Mouse (Mus musculus) heart, embryonic 14.5 days (tissue): ENCODE measurements around the gene Kcnj11. TPM values are rescaled to one million over a fixed set of nuclear protein-coding genes. Genes with fewer than 3 reads are reported as not detected.

Source experiments
- ATAC-seq: fragments of 200-750 bp; cut with Nextera tagmentation; 2 replicates; pipeline ENCODE4 v1.8.0; 2017; ENCODE audit warnings: low read depth, moderate TSS enrichment; ENCODE audit not compliant: insufficient number of reproducible peaks, insufficient read depth, low FRiP score
- H3K27ac ChIP-seq, 2 experiments: fragments of 200-500 bp in 1 of 2; fragments of 300-500 bp in 1 of 2; sonication (generic) in 1 of 2; replicated peaks in 1 of 2; 2 replicates each; pipeline ENCODE4 v1.5.1; 2012 to 2014; ENCODE audit warnings: low read depth in 2 of 2, low read length in 2 of 2, control low read depth in 1 of 2, mild to moderate bottlenecking in 1 of 2, mixed read lengths in 1 of 2; ENCODE audit not compliant: control insufficient read depth in 1 of 2, insufficient read depth in 1 of 2
- H3K27me3 ChIP-seq: fragments of 300-500 bp; sonication (generic); 2 replicates; pipeline ENCODE4 v1.6.1; 2014; ENCODE audit warnings: mild to moderate bottlenecking, low read length, control low read depth; ENCODE audit not compliant: control insufficient read depth, insufficient read depth
- H3K36me3 ChIP-seq: fragments of 300-500 bp; sonication (generic); 2 replicates; pipeline ENCODE4 v1.6.1; 2014; ENCODE audit warnings: mild to moderate bottlenecking, control low read depth, low read length, mixed read lengths; ENCODE audit not compliant: control insufficient read depth, insufficient read depth
- H3K4me1 ChIP-seq, 2 experiments: fragments of 200-500 bp in 1 of 2; fragments of 300-500 bp in 1 of 2; sonication (generic) in 1 of 2; 2 replicates each; pipeline ENCODE4 v1.6.1; 2012 to 2014; ENCODE audit warnings: low read length in 2 of 2, control low read depth in 1 of 2, mixed read lengths in 1 of 2; ENCODE audit not compliant: control insufficient read depth in 2 of 2, insufficient read depth in 2 of 2
- H3K4me2 ChIP-seq: fragments of 300-500 bp; sonication (generic); 2 replicates; pipeline ENCODE4 v1.6.1; 2014; ENCODE audit warnings: mild to moderate bottlenecking, low read length
- H3K4me3 ChIP-seq, 2 experiments: fragments of 200-500 bp in 1 of 2; fragments of 300-500 bp in 1 of 2; sonication (generic) in 1 of 2; 2 replicates each; pipeline ENCODE4 v1.5.1; 2012 to 2014; ENCODE audit warnings: low read length in 2 of 2, mild to moderate bottlenecking in 2 of 2, control low read depth in 1 of 2, low read depth in 1 of 2, moderate library complexity in 1 of 2; ENCODE audit not compliant: control insufficient read depth in 1 of 2, insufficient read depth in 1 of 2
- H3K9ac ChIP-seq: fragments of 300-500 bp; sonication (generic); 2 replicates; pipeline ENCODE4 v1.6.1; 2014; ENCODE audit warnings: mild to moderate bottlenecking, low read length
- H3K9me3 ChIP-seq: fragments of 300-500 bp; sonication (generic); 2 replicates; pipeline ENCODE4 v1.6.1; 2016; ENCODE audit warnings: low read length, control low read depth; ENCODE audit not compliant: control insufficient read depth
- WGBS: fragments of 180-500 bp; shearing (Covaris S2); extraction: QIAGEN DNeasy Blood & Tissue Kit; methylation state at CpG from one replicate; pipeline ENCODE4 v1.1.7; 2014; 5-methylcytosine and 5-hydroxymethylcytosine counted together
- polyA plus RNA-seq: library from polyadenylated mRNA; unstranded; fragments of >200 nt; fragmentation: Nextera tagmentation; extraction: Ambion mirVana; gene quantifications from 2 replicates; pipeline ENCODE4 v1.2.1, GENCODE M21; 2014

The Kcnj11 gene
- polyA plus RNA-seq = 8.0 and 8.1 TPM in 2 replicates

DNA sequence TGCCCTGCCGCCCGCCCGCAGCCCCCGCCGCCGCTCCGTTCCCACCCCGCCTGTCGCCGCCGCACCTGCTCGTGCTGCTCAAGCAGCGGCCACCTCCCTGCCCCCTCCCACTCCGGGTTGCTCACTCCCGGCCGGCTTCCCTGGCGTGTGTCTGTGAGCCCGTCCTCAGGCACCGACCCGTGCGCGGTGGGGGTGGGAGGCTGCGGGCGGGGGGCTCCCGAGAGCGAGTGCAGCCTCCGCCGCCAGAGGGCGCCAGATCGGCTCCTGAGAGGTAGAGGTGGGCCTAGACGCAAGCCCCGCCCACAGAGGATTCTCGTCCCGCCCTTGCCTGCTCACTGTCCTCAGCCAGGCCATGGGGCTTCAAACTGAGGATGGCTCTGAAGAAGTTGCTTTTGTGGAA is at the start of gene Kcnj11:
Kcnj11 (minus strand) TSS at position 202 of the 400 bp plus-strand sequence.
- 1% methylated on average over 34 of the region's 34 CpGs for WGBS
- no peaks in the 10 kb centered on the region for H3K36me3 ChIP-seq
- peak; percentile 44; the same call in 1 of the 2 replicates for ATAC-seq
- H3K4me3 ChIP-seq = peak within 1 kb of the TSS; percentile 49 to 64
- H3K4me1 ChIP-seq = peaks cover 16 to 35% of the 10 kb centered on the region in 2 experiments
- H3K4me2 ChIP-seq = peak within 1 kb of the TSS; percentile 68
- H3K9me3 ChIP-seq = no peaks in the 10 kb centered on the region
- H3K27me3 ChIP-seq = peaks cover 7% of the 10 kb centered on the region; the same call in 1 of the 2 replicates
- peak within 1 kb of the TSS; percentile 29 to 97 for H3K27ac ChIP-seq
- H3K9ac ChIP-seq = peak within 1 kb of the TSS; percentile 90

- Histone ChIP-seq H3K4me2 (no peak overlapping the region), H3K27me3 (no peaks in the 10 kb centered on the region), H3K9ac (no peak overlapping the region), H3K36me3 (no peaks in the 10 kb centered on the region), H3K27ac (no peak overlapping the region), H3K4me3 (no peak overlapping the region), H3K4me1 (no peaks in the 10 kb centered on the region), H3K9me3 (no peaks in the 10 kb centered on the region)
- 64% methylated on average over 7 of the region's 7 CpGs for WGBS
- ATAC-seq = no peak
Observed at GRCm38 (mm10) chr7:46147417-46147816, 46.9 kb upstream of the Kcnj11 start.

- Histone ChIP-seq H3K9ac (no peak overlapping the region), H3K9me3 (no peaks in the 10 kb centered on the region), H3K4me2 (no peak overlapping the region), H3K27ac (no peak overlapping the region), H3K4me3 (no peak overlapping the region), H3K27me3 (no peaks in the 10 kb centered on the region), H3K4me1 (no peaks in the 10 kb centered on the region), H3K36me3 (no peaks in the 10 kb centered on the region)
- no peak for ATAC-seq
- WGBS = 84% methylated on average over 7 of the region's 7 CpGs
Observed at GRCm38 (mm10) chr7:46146675-46147308, 46.2 kb upstream of the Kcnj11 start.

DNA sequence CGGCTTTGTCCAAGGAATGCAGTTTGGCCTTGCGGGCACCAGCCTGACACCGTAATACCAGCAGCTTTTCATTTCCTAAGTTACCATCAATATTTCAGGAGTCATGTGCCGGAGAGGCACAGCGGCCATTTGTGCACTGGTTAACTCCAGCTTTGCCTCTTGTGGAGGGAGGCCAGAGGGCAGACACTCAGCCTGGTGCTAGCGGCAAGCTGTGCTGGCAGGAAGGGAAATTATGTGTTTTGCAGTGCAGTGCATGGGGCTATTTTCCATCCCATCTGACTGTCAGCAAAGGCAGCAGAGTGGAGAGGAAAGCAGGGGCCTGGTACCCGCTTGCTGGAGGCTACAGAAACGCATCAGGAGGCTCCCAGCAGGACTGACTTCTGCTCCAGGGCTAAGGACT is 43.5 kb upstream of the Kcnj11 start:
- no peak for ATAC-seq
- Histone ChIP-seq H3K4me2 (no peak overlapping the region), H3K9ac (no peak overlapping the region), H3K27me3 (no peaks in the 10 kb centered on the region), H3K9me3 (no peaks in the 10 kb centered on the region), H3K27ac (no peak overlapping the region), H3K4me1 (no peaks in the 10 kb centered on the region), H3K4me3 (no peak overlapping the region), H3K36me3 (no peaks in the 10 kb centered on the region)
- 82% methylated on average over 8 of the region's 8 CpGs for WGBS

DNA sequence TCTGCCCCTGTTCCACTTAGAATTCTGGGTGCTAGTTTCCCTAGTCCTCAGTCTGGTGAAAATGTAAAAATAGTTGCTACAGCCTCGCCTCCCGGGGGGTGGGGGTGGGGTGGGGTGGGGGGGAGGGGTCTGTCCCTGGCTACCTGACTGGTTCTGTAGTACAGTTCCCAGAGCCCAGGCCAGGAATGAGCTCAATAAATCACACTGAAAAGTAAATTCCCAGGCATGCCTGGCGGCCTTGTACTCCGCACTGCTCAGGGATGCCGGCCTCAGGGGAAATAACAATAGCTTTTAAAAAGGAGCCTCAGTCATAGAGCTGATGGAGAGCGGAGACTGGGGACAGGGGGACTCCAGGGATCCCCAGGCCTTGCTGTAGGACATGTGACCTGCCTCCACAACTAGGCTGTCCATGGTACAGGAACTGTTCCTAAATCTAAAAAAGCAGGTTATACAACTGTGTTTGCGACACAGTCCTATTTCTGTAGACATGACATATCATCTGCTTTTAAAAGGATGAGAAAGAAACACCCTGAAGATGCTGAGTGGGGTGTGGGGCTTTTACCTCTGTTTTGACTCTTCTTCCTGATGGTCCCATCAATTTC is 37.9 kb upstream of the Kcnj11 start:
- Histone ChIP-seq H3K4me1 (peaks cover 11 to 12% of the 10 kb centered on the region in 2 experiments), H3K4me2 (no peak overlapping the region), H3K9me3 (no peaks in the 10 kb centered on the region), H3K9ac (0 out of 2 replicates have a peak overlapping the region, but pooled peaks have one; percentile 3), H3K4me3 (no peak overlapping the region), H3K27me3 (no peaks in the 10 kb centered on the region), H3K36me3 (no peaks in the 10 kb centered on the region), H3K27ac (no peak overlapping the region)
- ATAC-seq = no peak
- WGBS = 51% methylated on average over 7 of the region's 7 CpGs

- Histone ChIP-seq H3K4me1 (peaks cover 22 to 23% of the 10 kb centered on the region in 2 experiments), H3K9ac (peak overlapping the region; percentile 6; the same call in 1 of the 2 replicates), H3K9me3 (no peaks in the 10 kb centered on the region), H3K36me3 (no peaks in the 10 kb centered on the region), H3K4me3 (no peak overlapping the region), H3K27ac (0 out of 4 replicates have a peak overlapping the region, but pooled peaks of 1 of the 2 experiments have one; percentile 11), H3K27me3 (no peaks in the 10 kb centered on the region), H3K4me2 (peak overlapping the region; percentile 41)
- no peak for ATAC-seq
- 8% methylated on average over 7 of the region's 7 CpGs for WGBS
Observed at GRCm38 (mm10) chr7:46133858-46134257, 33.3 kb upstream of the Kcnj11 start.

- Histone ChIP-seq H3K27ac (no peak overlapping the region), H3K4me2 (no peak overlapping the region), H3K4me3 (no peak overlapping the region), H3K9ac (no peak overlapping the region), H3K36me3 (no peaks in the 10 kb centered on the region), H3K4me1 (peaks cover 22 to 23% of the 10 kb centered on the region in 2 experiments), H3K9me3 (no peaks in the 10 kb centered on the region), H3K27me3 (no peaks in the 10 kb centered on the region)
- 74% methylated on average over 12 of the region's 12 CpGs for WGBS
- ATAC-seq = no peak
Observed at GRCm38 (mm10) chr7:46132229-46132628, 31.7 kb upstream of the Kcnj11 start.
